Mouse (Mus musculus): ENCODE results near the gene Med14.

DNA sequence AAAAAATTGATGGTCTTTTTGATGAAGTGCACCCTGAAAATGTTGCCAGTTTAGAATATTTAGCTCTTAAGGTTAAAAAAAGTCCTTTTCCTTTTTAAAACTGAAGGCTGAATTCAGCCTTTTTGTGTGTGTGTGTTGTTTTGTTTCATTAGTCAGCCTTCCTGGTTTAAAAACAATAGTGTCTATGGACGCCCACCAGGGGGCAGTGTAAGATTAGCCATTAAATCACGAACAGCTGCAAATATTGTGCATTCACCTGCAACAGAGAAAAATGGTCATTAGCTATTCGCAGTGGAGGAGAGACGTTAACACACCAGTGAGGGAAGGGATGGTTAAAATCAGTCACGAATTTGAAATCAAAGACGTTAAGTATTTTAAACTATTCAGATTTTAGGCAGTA lies 84.5 kb downstream of the Med14 start:
- TF ChIP-seq GATA1 (IDR thresholded peaks at IDR 0.05; ENCODE audit: borderline replicate concordance, low read length): no peak
- no peak for TF ChIP-seq FLI1 (IDR thresholded peaks at IDR 0.05; ENCODE audit: low read length)

Data from megakaryocyte, embryonic 14.5 days (primary cell).